Mouse (Mus musculus) testis, adult 2 months (tissue): ENCODE measurements around the gene Drap1.

Source experiments
- CTCF ChIP-seq: fragments of 200-500 bp; IDR thresholded peaks from 2 replicates; pipeline ENCODE4 v1.5.1; 2012; ENCODE audit warnings: low read depth, mild to moderate bottlenecking, inconsistent platforms, low read length, moderate library complexity; ENCODE audit not compliant: control insufficient read depth, insufficient read depth, insufficient replicate concordance
- POLR2A ChIP-seq: fragments of 200-500 bp; IDR thresholded peaks from 2 replicates; pipeline ENCODE4 v1.6.1; 2012; ENCODE audit warnings: low read depth, mild to moderate bottlenecking, inconsistent platforms, low read length, moderate library complexity; ENCODE audit not compliant: control insufficient read depth

GRCm38 (mm10) chr19:5388011-5388441 lies 36.8 kb downstream of the Drap1 start:
- no peak for TF ChIP-seq CTCF
- TF ChIP-seq POLR2A: no peak
